Mouse (Mus musculus): Measurements from ENCODE around the gene Arid1b. TPM values are rescaled to one million over a fixed set of nuclear protein-coding genes. Genes with fewer than 3 reads are reported as not detected.

Gene Arid1b
- polyA plus RNA-seq, 1 experiment from 2014 or later: 14.8 TPM

DNA sequence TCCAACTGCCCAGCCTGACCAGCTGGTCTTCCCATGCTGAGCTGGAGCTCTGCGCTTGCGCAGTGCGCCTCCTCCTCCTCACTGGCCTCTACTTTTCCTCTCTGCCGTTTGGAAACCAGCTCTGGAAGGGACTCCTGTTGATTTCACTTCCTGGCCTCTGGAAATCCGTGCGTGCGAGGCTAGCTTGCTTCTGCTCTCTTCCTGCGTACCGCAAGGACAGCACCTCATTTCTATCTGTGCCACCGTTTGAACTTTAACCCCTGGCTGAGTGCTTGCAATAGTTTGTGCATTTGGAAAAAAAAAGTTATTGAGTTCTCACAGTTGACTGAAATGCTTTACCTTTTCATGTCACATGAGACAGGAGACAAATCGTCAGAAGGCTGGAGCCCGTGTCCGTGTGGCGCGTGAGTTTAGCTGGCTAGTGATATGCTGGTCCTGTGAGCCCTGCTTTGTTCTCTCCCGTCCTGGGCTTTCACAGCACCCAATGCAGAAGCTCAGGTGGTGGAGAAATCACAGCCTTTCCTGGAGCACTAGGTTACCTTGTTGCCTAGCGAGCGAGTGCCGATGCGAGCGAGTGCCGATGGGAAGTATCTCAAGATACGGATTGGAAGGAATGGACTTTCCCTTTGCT lies 20.3 kb downstream of the Arid1b start:
- WGBS: 79% methylated on average over 23 of the region's 23 CpGs
- H3K27ac ChIP-seq (replicated peaks; ENCODE audit: low read depth, low read length): no peak overlapping the region
- H3K9me3 ChIP-seq (ENCODE audit: control insufficient read depth, low read length): no peaks in the 10 kb centered on the region
- ATAC-seq (ENCODE audit: insufficient number of reproducible peaks, low FRiP score, low TSS enrichment, low read depth): no peak
- no peaks in the 10 kb centered on the region for H3K27me3 ChIP-seq (ENCODE audit: control insufficient read depth, insufficient read depth, low read length)
- no peak overlapping the region for H3K4me3 ChIP-seq (ENCODE audit: low read depth, low read length)
- H3K9ac ChIP-seq (ENCODE audit: low read length): no peak overlapping the region
- H3K36me3 ChIP-seq (ENCODE audit: control insufficient read depth, insufficient read depth, low read length): no peaks in the 10 kb centered on the region
- H3K4me2 ChIP-seq (ENCODE audit: low read depth, severe bottlenecking): no peak overlapping the region
- H3K4me1 ChIP-seq (ENCODE audit: control insufficient read depth, insufficient read depth, low read length): peaks cover 11% of the 10 kb centered on the region; the same call in 1 of the 2 replicates
- no peak for DNase-seq (ENCODE audit: low spot score)

DNA sequence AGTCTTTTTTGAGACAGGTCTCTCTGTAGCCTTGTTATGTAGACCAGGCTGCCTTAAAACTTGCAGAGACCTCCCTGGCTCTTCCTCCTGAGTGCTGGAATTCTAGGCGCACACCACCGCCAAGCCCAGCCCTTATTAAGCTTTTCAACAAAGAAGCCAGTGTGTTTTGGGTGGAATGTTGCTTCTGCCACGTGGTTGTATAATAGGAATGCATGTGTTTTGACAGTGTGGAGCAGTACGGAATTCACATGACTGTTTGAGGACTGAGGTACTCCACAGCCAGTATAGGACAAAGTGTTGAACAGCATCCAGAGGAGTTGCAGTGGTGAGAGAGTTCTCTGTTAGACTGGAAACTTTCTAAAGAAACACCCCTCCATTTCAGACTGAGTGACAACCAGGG lies 22.3 kb downstream of the Arid1b start:
- Histone ChIP-seq H3K9ac (ENCODE audit: low read length) (no peak overlapping the region), H3K4me2 (ENCODE audit: low read depth, severe bottlenecking) (no peak overlapping the region), H3K4me1 (ENCODE audit: control insufficient read depth, insufficient read depth, low read length) (peaks cover 14% of the 10 kb centered on the region), H3K36me3 (ENCODE audit: control insufficient read depth, insufficient read depth, low read length) (no peaks in the 10 kb centered on the region), H3K9me3 (ENCODE audit: control insufficient read depth, low read length) (no peaks in the 10 kb centered on the region), H3K4me3 (ENCODE audit: low read depth, low read length) (no peak overlapping the region), H3K27ac (replicated peaks; ENCODE audit: low read depth, low read length) (no peak overlapping the region), H3K27me3 (ENCODE audit: control insufficient read depth, insufficient read depth, low read length) (no peaks in the 10 kb centered on the region)
- no peak for ATAC-seq (ENCODE audit: insufficient number of reproducible peaks, low FRiP score, low TSS enrichment, low read depth)
- 73% methylated on average over 4 of the region's 4 CpGs for WGBS
- no peak for DNase-seq (ENCODE audit: low spot score)

GRCm38 (mm10) chr17:5017065-5017464 lies 22.9 kb downstream of the Arid1b start:
- H3K9ac ChIP-seq (ENCODE audit: low read length): no peak overlapping the region
- ATAC-seq (ENCODE audit: insufficient number of reproducible peaks, low FRiP score, low TSS enrichment, low read depth) (no peak), DNase-seq (ENCODE audit: low spot score) (no peak)
- no peaks in the 10 kb centered on the region for H3K9me3 ChIP-seq (ENCODE audit: control insufficient read depth, low read length)
- no peak overlapping the region for H3K4me2 ChIP-seq (ENCODE audit: low read depth, severe bottlenecking)
- H3K36me3 ChIP-seq (ENCODE audit: control insufficient read depth, insufficient read depth, low read length): no peaks in the 10 kb centered on the region
- H3K4me1 ChIP-seq (ENCODE audit: control insufficient read depth, insufficient read depth, low read length): peaks cover 20% of the 10 kb centered on the region
- WGBS: 83% methylated on average over 10 of the region's 10 CpGs
- H3K27ac ChIP-seq (replicated peaks; ENCODE audit: low read depth, low read length): no peak overlapping the region
- H3K4me3 ChIP-seq (ENCODE audit: low read depth, low read length): no peak overlapping the region
- no peaks in the 10 kb centered on the region for H3K27me3 ChIP-seq (ENCODE audit: control insufficient read depth, insufficient read depth, low read length)

GRCm38 (mm10) chr17:5021303-5022003 lies 27.3 kb downstream of the Arid1b start:
- ATAC-seq (ENCODE audit: insufficient number of reproducible peaks, low FRiP score, low TSS enrichment, low read depth) (no peak), DNase-seq (ENCODE audit: low spot score) (no peak)
- no peak overlapping the region for H3K4me3 ChIP-seq (ENCODE audit: low read depth, low read length)
- no peak overlapping the region for H3K4me2 ChIP-seq (ENCODE audit: low read depth, severe bottlenecking)
- WGBS: 24% methylated on average over 11 of the region's 11 CpGs
- H3K9ac ChIP-seq (ENCODE audit: low read length): no peak overlapping the region
- no peaks in the 10 kb centered on the region for H3K27me3 ChIP-seq (ENCODE audit: control insufficient read depth, insufficient read depth, low read length)
- no peaks in the 10 kb centered on the region for H3K9me3 ChIP-seq (ENCODE audit: control insufficient read depth, low read length)
- H3K36me3 ChIP-seq (ENCODE audit: control insufficient read depth, insufficient read depth, low read length): no peaks in the 10 kb centered on the region
- peaks cover 19% of the 10 kb centered on the region for H3K4me1 ChIP-seq (ENCODE audit: control insufficient read depth, insufficient read depth, low read length)
- no peak overlapping the region; the same call in 1 of the 2 replicates for H3K27ac ChIP-seq (replicated peaks; ENCODE audit: low read depth, low read length)

GRCm38 (mm10) chr17:5022019-5022544 lies 27.9 kb downstream of the Arid1b start:
- Histone ChIP-seq H3K27ac (replicated peaks; ENCODE audit: low read depth, low read length) (no peak overlapping the region; the same call in 1 of the 2 replicates), H3K27me3 (ENCODE audit: control insufficient read depth, insufficient read depth, low read length) (no peaks in the 10 kb centered on the region), H3K4me1 (ENCODE audit: control insufficient read depth, insufficient read depth, low read length) (peaks cover 19% of the 10 kb centered on the region), H3K4me3 (ENCODE audit: low read depth, low read length) (no peak overlapping the region), H3K4me2 (ENCODE audit: low read depth, severe bottlenecking) (no peak overlapping the region), H3K36me3 (ENCODE audit: control insufficient read depth, insufficient read depth, low read length) (no peaks in the 10 kb centered on the region), H3K9ac (ENCODE audit: low read length) (no peak overlapping the region), H3K9me3 (ENCODE audit: control insufficient read depth, low read length) (no peaks in the 10 kb centered on the region)
- no peak for ATAC-seq (ENCODE audit: insufficient number of reproducible peaks, low FRiP score, low TSS enrichment, low read depth)
- 68% methylated on average over 9 of the region's 9 CpGs for WGBS
- DNase-seq (ENCODE audit: low spot score): no peak

DNA sequence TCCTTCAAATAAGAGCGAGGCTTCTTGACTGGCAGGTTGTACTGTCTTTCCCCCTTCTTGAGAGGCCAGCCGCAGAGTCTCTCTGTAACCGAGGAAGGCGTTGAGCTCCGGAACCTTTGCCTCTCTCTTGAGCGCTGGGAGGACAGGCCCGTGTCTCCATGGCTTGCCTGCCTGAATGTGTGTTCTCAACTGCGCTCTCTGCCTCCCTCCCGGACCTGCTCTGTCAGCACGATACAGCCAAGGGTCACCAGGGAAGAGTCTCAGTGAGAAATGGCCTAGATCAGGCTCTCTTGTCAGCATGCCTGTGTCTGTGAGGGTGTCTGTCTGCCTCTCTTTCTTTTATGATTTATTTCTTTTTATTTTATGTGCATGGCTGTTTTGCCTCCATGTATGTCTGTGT lies 29.6 kb downstream of the Arid1b start:
- no peaks in the 10 kb centered on the region for H3K27me3 ChIP-seq (ENCODE audit: control insufficient read depth, insufficient read depth, low read length)
- DNase-seq (ENCODE audit: low spot score): no peak
- 85% methylated on average over 10 of the region's 10 CpGs for WGBS
- H3K9me3 ChIP-seq (ENCODE audit: control insufficient read depth, low read length): no peaks in the 10 kb centered on the region
- no peak overlapping the region for H3K4me2 ChIP-seq (ENCODE audit: low read depth, severe bottlenecking)
- H3K9ac ChIP-seq (ENCODE audit: low read length): no peak overlapping the region
- H3K4me3 ChIP-seq (ENCODE audit: low read depth, low read length): no peak overlapping the region
- H3K36me3 ChIP-seq (ENCODE audit: control insufficient read depth, insufficient read depth, low read length): no peaks in the 10 kb centered on the region
- no peak overlapping the region for H3K27ac ChIP-seq (replicated peaks; ENCODE audit: low read depth, low read length)
- H3K4me1 ChIP-seq (ENCODE audit: control insufficient read depth, insufficient read depth, low read length): peaks cover 19% of the 10 kb centered on the region
- no peak for ATAC-seq (ENCODE audit: insufficient number of reproducible peaks, low FRiP score, low TSS enrichment, low read depth)

GRCm38 (mm10) chr17:5025400-5025799 lies 31.3 kb downstream of the Arid1b start:
- Histone ChIP-seq H3K9ac (ENCODE audit: low read length) (no peak overlapping the region), H3K4me2 (ENCODE audit: low read depth, severe bottlenecking) (no peak overlapping the region), H3K36me3 (ENCODE audit: control insufficient read depth, insufficient read depth, low read length) (no peaks in the 10 kb centered on the region), H3K27ac (replicated peaks; ENCODE audit: low read depth, low read length) (no peak overlapping the region), H3K27me3 (ENCODE audit: control insufficient read depth, insufficient read depth, low read length) (no peaks in the 10 kb centered on the region), H3K4me3 (ENCODE audit: low read depth, low read length) (no peak overlapping the region), H3K9me3 (ENCODE audit: control insufficient read depth, low read length) (no peaks in the 10 kb centered on the region), H3K4me1 (ENCODE audit: control insufficient read depth, insufficient read depth, low read length) (peaks cover 19% of the 10 kb centered on the region)
- no peak for DNase-seq (ENCODE audit: low spot score)
- 93% methylated on average over 1 of the region's 1 CpGs for WGBS
- ATAC-seq (ENCODE audit: insufficient number of reproducible peaks, low FRiP score, low TSS enrichment, low read depth): no peak

DNA sequence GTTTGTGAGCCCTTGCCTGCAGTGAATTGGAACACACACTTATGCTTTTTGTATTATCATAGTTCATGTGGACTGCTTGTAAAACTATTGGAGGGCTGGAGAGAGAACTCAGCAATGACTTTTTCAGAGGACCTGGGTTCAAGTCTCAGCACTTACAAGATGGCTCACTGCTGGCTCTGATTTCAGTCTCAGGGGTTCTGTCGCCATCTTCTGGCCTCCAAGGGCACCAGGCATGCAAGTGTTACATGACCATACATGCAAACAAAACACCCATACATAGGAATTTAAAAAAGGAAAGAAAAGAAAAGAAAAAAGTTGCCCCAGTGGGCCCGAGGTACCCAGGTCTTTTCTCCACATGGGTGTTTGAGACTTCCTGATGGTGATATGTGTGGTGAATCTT lies 32.4 kb downstream of the Arid1b start:
- Histone ChIP-seq H3K9ac (ENCODE audit: low read length) (no peak overlapping the region), H3K4me3 (ENCODE audit: low read depth, low read length) (no peak overlapping the region), H3K4me2 (ENCODE audit: low read depth, severe bottlenecking) (no peak overlapping the region), H3K36me3 (ENCODE audit: control insufficient read depth, insufficient read depth, low read length) (no peaks in the 10 kb centered on the region), H3K27me3 (ENCODE audit: control insufficient read depth, insufficient read depth, low read length) (no peaks in the 10 kb centered on the region), H3K27ac (replicated peaks; ENCODE audit: low read depth, low read length) (no peak overlapping the region), H3K4me1 (ENCODE audit: control insufficient read depth, insufficient read depth, low read length) (peaks cover 7% of the 10 kb centered on the region), H3K9me3 (ENCODE audit: control insufficient read depth, low read length) (no peaks in the 10 kb centered on the region)
- DNase-seq (ENCODE audit: low spot score) (no peak), ATAC-seq (ENCODE audit: insufficient number of reproducible peaks, low FRiP score, low TSS enrichment, low read depth) (no peak)
- 64% methylated on average over 2 of the region's 2 CpGs for WGBS
